32 mouse cellular contexts compared by ENCODE assay signal in the genomic region with DNA sequence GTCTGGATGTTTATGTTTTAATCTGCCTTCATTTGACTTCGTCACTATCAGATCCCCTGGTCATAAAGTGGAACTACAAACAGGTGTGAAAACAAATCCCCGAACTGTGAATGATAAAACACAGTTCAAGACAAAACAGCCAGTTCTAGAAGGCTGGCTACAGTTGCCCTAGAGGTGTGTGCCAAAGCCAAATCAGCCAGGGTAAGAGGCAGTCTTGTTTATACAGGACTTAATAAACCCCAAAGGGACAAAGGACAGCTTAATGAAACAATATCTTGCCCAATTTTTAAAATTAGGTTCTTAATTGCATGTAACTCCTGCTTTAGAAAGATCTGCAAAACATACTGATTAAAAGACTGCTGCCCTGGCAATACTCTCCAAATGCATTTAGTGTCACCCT.
"Had no signal": no experiment of that assay in that cellular context is flagged by ENCODE, and none has a peak within 500 bp of the region (broad histone marks: within the 10 kb centered on the region; RNA-seq: fewer than 3 reads in every experiment).

No protein-coding gene starts in this region.

- H3K9ac ChIP-seq: limb, embryonic 12.5 days; limb, embryonic 13.5 days; limb, embryonic 15.5 days; liver, embryonic 12.5 days; liver, embryonic 13.5 days; liver, embryonic 14.5 days; liver, embryonic 15.5 days; liver, postnatal 0 days; lung, embryonic 14.5 days; lung, embryonic 15.5 days; midbrain, embryonic 12.5 days; midbrain, embryonic 13.5 days; midbrain, embryonic 15.5 days; neural tube, embryonic 12.5 days had no signal

- H3K9me3 ChIP-seq: limb, embryonic 10.5 days; limb, embryonic 12.5 days; limb, embryonic 13.5 days; limb, embryonic 15.5 days; liver, embryonic 12.5 days; liver, embryonic 13.5 days; liver, embryonic 15.5 days; lung, embryonic 15.5 days; midbrain, embryonic 10.5 days; midbrain, embryonic 12.5 days; midbrain, embryonic 13.5 days; midbrain, embryonic 15.5 days; neural tube, embryonic 12.5 days had no signal

- H3K4me2 ChIP-seq: limb, embryonic 12.5 days; limb, embryonic 13.5 days; limb, embryonic 15.5 days; liver, embryonic 11.5 days; liver, embryonic 12.5 days; liver, embryonic 13.5 days; liver, embryonic 15.5 days; lung, embryonic 14.5 days; lung, embryonic 15.5 days; midbrain, embryonic 11.5 days; midbrain, embryonic 12.5 days; midbrain, embryonic 13.5 days; midbrain, embryonic 15.5 days; neural tube, embryonic 12.5 days had no signal

- ATAC-seq: liver, embryonic 12.5 days; liver, postnatal 0 days; lung, postnatal 0 days; midbrain, embryonic 13.5 days; midbrain, embryonic 15.5 days; midbrain, embryonic 16.5 days had no signal

- H3K27me3 ChIP-seq: limb, embryonic 13.5 days; limb, embryonic 15.5 days; liver, embryonic 12.5 days; liver, embryonic 13.5 days; liver, embryonic 15.5 days; lung, embryonic 15.5 days; midbrain, embryonic 13.5 days; midbrain, embryonic 15.5 days; neural tube, embryonic 12.5 days had no signal

- H3K27ac ChIP-seq: limb, embryonic 10.5 days; limb, embryonic 12.5 days; limb, embryonic 13.5 days; limb, embryonic 15.5 days; liver, embryonic 12.5 days; liver, embryonic 13.5 days; liver, embryonic 14.5 days; liver, embryonic 15.5 days; lung, embryonic 15.5 days; macrophage; midbrain, embryonic 10.5 days; midbrain, embryonic 12.5 days; midbrain, embryonic 13.5 days; midbrain, embryonic 15.5 days; neural tube, embryonic 12.5 days had no signal

- DNase-seq: left cerebral cortex, postnatal 4 days; liver; liver, embryonic 13.5 days; liver, postnatal 0 days; lung, adult 18-20 months; lung, adult 2 months; lung, embryonic 14.5 days; lung, postnatal 10 days; lung, postnatal 14 days; lung, postnatal 36 days; lung, postnatal 4 days; midbrain, embryonic 14.5 days had no signal

- H3K36me3 ChIP-seq: limb, embryonic 10.5 days; limb, embryonic 12.5 days; limb, embryonic 13.5 days; limb, embryonic 15.5 days; liver, embryonic 12.5 days; liver, embryonic 13.5 days; liver, embryonic 15.5 days; lung, embryonic 15.5 days; midbrain, embryonic 10.5 days; midbrain, embryonic 12.5 days; midbrain, embryonic 13.5 days; midbrain, embryonic 15.5 days; neural tube, embryonic 12.5 days had no signal

- H3K4me1 ChIP-seq: limb, embryonic 10.5 days; limb, embryonic 12.5 days; limb, embryonic 13.5 days; limb, embryonic 15.5 days; liver, embryonic 12.5 days; liver, embryonic 13.5 days; liver, embryonic 15.5 days; lung, embryonic 15.5 days; megakaryocyte, embryonic 14.5 days; midbrain, embryonic 10.5 days; midbrain, embryonic 12.5 days; midbrain, embryonic 13.5 days; midbrain, embryonic 15.5 days; neural tube, embryonic 12.5 days had no signal

- H3K4me3 ChIP-seq: limb, embryonic 10.5 days; limb, embryonic 12.5 days; limb, embryonic 13.5 days; limb, embryonic 15.5 days; liver, embryonic 12.5 days; liver, embryonic 13.5 days; liver, embryonic 15.5 days; lung, embryonic 15.5 days; megakaryocyte, embryonic 14.5 days; midbrain, embryonic 10.5 days; midbrain, embryonic 12.5 days; midbrain, embryonic 13.5 days; midbrain, embryonic 15.5 days; myocyte; neural tube, embryonic 12.5 days had no signal
